Mouse (Mus musculus) thymus, postnatal 14 days (tissue): ENCODE data around the gene Ifna15.
A peak's percentile ranks its signal among the peaks of the same experiment; 100 is the strongest.
"Not testable (repeated sequence)": the region's sequence is repeated elsewhere in the genome, so short reads cannot be mapped to it uniquely, and the experiment has no call there.

Experiments used
- DNase-seq: peaks from one replicate; pipeline ENCODE4 v3.0.0; 2021

The Ifna15 gene

GRCm38 (mm10) chr4:88558145-88558544 is at the start of gene Ifna15:
Gene Ifna15, minus strand, starts transcription at chr4:88558245.
- not testable (repeated sequence) for DNase-seq

GRCm38 (mm10) chr4:88603276-88603675 is 45.2 kb upstream of the Ifna15 start, which contains the start of gene Ifna12:
Gene Ifna12, minus strand, starts transcription at chr4:88603376.
- DNase-seq: no peak

GRCm38 (mm10) chr4:88592285-88592684 is 34.2 kb upstream of the Ifna15 start, which contains the start of gene Ifna9:
Gene Ifna9, minus strand, starts transcription at chr4:88592385.
- no peak for DNase-seq

GRCm38 (mm10) chr4:88571698-88572097 is 13.7 kb upstream of the Ifna15 start, which contains the start of gene Ifna14:
Gene Ifna14, minus strand, starts transcription at chr4:88571798.
- DNase-seq: no peak

GRCm38 (mm10) chr4:88561791-88562190 is 3.7 kb upstream of the Ifna15 start:
- no peak for DNase-seq

- peak; percentile 81 for DNase-seq
Observed at GRCm38 (mm10) chr4:88550161-88550945, 7.7 kb downstream of the Ifna15 start.

GRCm38 (mm10) chr4:88547986-88548385 is 10.1 kb downstream of the Ifna15 start:
- DNase-seq: no peak

GRCm38 (mm10) chr4:88543649-88544234 is 14.3 kb downstream of the Ifna15 start:
- peak; percentile 6 for DNase-seq

DNA sequence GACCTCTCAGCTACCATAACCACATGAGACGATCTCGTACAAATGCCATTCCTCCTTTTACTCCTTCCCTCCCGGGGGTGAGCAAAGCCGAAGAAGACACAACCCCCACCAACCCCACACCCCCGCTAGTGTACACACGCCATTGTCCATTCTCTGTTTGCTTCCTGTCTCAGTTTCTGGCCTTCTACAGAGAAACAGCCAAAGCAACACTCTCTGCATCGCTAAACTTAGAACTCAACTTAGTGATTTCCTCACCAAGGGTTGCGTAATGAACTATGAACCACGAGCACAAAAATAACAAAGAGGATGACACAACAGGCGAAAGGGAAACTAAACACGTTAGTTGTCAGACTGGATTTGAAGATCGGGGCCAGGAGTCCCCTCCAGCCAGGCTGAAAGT is 20.7 kb downstream of the Ifna15 start:
- DNase-seq: no peak

DNA sequence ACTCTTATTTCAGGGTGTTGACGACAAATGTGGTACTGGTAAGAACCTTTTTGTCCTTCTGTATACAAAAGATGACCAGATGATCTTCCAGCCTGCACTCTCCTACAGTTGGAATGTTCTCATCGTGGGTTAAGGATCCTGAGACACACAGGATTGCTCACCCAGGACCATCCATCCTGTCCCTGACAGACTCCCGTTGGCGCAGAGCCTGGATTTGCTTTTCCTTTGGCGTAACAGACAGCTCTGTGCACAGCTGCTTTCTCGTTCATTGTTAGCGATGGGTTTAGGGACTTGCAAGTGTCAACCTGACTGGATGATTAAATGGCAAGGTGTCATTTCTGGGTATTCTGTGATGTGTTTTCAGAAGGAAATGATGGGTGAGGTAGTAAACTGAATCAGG is 21.4 kb downstream of the Ifna15 start:
- no peak for DNase-seq

GRCm38 (mm10) chr4:88535742-88536141 is 22.3 kb downstream of the Ifna15 start:
- DNase-seq: no peak

GRCm38 (mm10) chr4:88534903-88535302 is 23.1 kb downstream of the Ifna15 start:
- no peak for DNase-seq

- DNase-seq: no peak
Observed at GRCm38 (mm10) chr4:88533499-88533898, 24.5 kb downstream of the Ifna15 start.

DNA sequence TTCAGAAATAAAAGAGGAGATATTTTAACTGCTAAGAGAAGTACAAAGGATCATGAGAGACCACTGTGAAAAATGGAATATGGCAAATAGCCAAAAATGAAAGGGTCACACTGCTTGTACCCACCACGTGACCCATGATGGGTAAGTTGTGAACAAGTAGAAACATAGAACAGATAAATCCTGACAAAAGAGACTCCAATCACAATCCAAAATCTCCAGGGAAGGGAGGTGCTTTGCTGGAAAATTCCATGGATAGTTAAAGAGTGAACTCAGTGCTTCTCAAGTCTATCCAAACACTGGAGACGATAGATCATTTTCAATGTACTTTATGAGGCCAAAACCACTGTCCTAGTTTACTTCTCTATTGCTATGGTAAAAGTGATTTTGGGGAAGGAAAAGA is 27.2 kb downstream of the Ifna15 start:
- DNase-seq: no peak

- DNase-seq: no peak
Observed at GRCm38 (mm10) chr4:88530271-88530670, 27.8 kb downstream of the Ifna15 start.

- DNase-seq: no peak
Observed at GRCm38 (mm10) chr4:88526379-88527049, 31.5 kb downstream of the Ifna15 start.

DNA sequence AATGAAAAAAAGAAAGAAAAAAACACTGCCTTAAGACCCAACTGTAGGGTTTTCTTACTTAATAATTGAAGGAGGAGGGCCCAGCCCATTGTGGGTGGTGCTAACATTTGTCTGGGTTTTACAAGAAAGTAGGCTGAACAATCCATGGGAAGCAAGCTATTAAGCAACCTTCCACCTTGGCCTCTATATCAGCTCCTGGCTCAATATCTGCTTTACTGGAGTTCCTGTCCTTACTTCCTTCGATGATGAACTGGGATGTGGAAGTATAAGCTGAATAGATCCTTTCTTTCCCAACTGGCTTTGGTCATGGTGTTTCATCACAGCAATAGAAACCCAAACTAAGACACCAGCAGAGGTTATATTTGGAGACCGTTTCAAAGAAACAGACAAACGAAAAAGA is 32.7 kb downstream of the Ifna15 start:
- DNase-seq: no peak

GRCm38 (mm10) chr4:88523241-88523640 is 34.8 kb downstream of the Ifna15 start:
- no peak for DNase-seq

DNA sequence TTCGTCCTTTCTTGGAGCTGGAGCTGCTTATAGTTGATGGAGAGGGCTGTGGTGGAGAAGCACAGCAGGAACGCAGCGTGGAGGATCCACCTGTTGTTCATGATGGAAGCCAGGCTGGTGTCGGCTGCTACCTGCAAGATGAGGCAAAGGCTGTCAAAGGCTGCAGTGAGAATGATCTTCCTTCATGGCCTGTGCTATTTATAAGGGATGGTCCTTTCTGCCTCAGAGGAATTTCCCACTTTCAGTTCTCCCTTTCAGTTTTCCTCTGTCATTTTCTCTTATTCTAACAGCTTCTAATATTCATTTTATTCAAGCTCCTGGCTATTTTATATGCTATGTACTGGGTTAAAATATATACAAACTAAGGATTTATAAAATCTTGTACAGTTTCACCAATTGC is 35.4 kb downstream of the Ifna15 start, which contains the start of gene Ifnb1:
Gene Ifnb1, minus strand, starts transcription at position 101 of the 400 bp plus-strand sequence.
- no peak for DNase-seq

DNA sequence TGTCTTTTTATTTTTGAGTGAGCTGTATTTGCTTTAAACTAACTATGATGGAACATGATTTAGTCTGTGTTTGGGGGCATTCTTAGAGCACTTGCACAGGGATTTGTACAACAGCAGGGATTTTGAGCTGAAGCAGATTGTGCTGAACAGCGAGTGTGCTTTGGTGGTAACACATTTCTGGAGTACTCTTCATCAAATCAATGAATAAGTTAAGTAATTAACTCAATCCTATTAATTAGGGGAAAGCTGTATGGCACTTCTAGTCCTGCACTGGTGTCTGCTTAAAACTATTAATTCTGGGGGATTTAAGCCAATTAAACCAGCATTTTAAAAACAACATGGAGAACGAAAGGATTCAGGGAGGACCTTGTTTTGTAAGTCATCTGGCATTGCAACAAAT is 40.1 kb downstream of the Ifna15 start:
- no peak for DNase-seq

DNA sequence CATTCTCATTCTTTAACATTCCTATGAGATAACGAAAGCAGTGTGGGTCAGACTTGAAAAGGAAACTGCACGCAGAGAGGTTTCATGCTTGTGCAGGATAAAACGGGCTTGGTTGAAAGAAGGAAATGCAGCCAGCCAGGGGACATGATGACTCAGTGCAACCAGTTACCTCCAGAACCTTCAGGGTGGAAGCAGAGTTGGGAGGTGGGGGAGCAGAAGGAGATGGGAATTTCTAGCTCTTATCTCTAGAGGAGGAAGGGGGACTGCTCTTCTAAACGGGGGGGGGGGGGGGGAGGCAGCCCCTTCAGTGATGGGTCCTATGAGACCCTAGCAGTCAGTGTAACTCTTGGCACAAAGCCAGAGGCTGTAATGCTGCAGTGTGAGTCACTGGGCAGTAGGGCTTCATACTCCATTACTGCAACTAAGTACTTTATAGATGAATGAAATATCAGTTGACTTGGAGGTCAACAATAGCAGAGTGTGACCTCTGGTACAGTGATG is 42.3 kb downstream of the Ifna15 start:
- DNase-seq: peak; percentile 6

GRCm38 (mm10) chr4:88515250-88515649 is 42.8 kb downstream of the Ifna15 start:
- DNase-seq: no peak

- peak; percentile 49 for DNase-seq
Observed at GRCm38 (mm10) chr4:88514403-88514802, 43.6 kb downstream of the Ifna15 start.
